Mouse (Mus musculus) C2C12 (cell line): ENCODE data around the gene Ankrd12. TPM values are rescaled to one million over a fixed set of nuclear protein-coding genes. Genes with fewer than 3 reads are reported as not detected.

Source experiments
- H3K27me3 ChIP-seq: one replicate; pipeline ENCODE4 v1.6.1; 2011; ENCODE audit not compliant: control insufficient read depth, insufficient read depth, insufficient read length
- H3K36me3 ChIP-seq: one replicate; pipeline ENCODE4 v1.6.1; 2011; ENCODE audit not compliant: control insufficient read depth, insufficient read depth
- H3K4me3 ChIP-seq: one replicate; pipeline ENCODE4 v1.5.1; 2011; ENCODE audit warnings: mild to moderate bottlenecking, control low read depth; ENCODE audit not compliant: poor library complexity, insufficient read depth, severe bottlenecking
- H3K79me2 ChIP-seq: one replicate; pipeline ENCODE4 v1.6.1; 2011; ENCODE audit not compliant: control insufficient read depth, insufficient read depth
- H3K79me3 ChIP-seq: one replicate; pipeline ENCODE4 v1.6.1; 2011; ENCODE audit warnings: low read depth, control low read depth
- H3ac ChIP-seq: one replicate; pipeline ENCODE3; 2011; ENCODE audit warnings: low read depth; ENCODE audit not compliant: control insufficient read depth, insufficient read length
- CEBPB ChIP-seq: IDR thresholded peaks from one replicate; pipeline ENCODE4 v1.6.1; 2011; ENCODE audit warnings: low read depth, mild to moderate bottlenecking, control low read depth, moderate library complexity
- CTCF ChIP-seq: IDR thresholded peaks from one replicate; pipeline ENCODE4 v1.5.1; 2011; ENCODE audit not compliant: control insufficient read depth, insufficient read depth, insufficient read length
- FOSL1 ChIP-seq: IDR thresholded peaks from one replicate; pipeline ENCODE4 v1.8.0; 2011; ENCODE audit warnings: mild to moderate bottlenecking, low read length; ENCODE audit not compliant: poor library complexity, insufficient read depth, severe bottlenecking
- MAX ChIP-seq: IDR thresholded peaks from one replicate; pipeline ENCODE4 v1.6.1; 2011; ENCODE audit warnings: mild to moderate bottlenecking, control low read depth
- MYOD1 ChIP-seq: IDR thresholded peaks from one replicate; pipeline ENCODE4 v1.6.1; 2011; ENCODE audit warnings: low read depth; ENCODE audit not compliant: control insufficient read depth, insufficient read length
- MYOG ChIP-seq: IDR thresholded peaks from one replicate; pipeline ENCODE4 v1.6.1; 2011; ENCODE audit not compliant: control insufficient read depth, insufficient read length; ENCODE audit errors: extremely low read depth
- USF1 ChIP-seq: IDR thresholded peaks from one replicate; pipeline ENCODE4 v1.6.1; 2011; ENCODE audit warnings: low read depth, mild to moderate bottlenecking, control low read depth, moderate library complexity
- polyA plus RNA-seq: library from polyadenylated mRNA; unstranded; fragments of >200 nt; fragmentation: generic; extraction: Trizol; gene quantifications from one replicate; pipeline ENCODE4 v1.2.1, GENCODE M21; 2012; ENCODE audit warnings: missing spikeins

The Ankrd12 gene
- polyA plus RNA-seq, 1 experiment: 3.1 TPM

- H3K36me3 ChIP-seq: no peaks in the 10 kb centered on the region
- TF ChIP-seq MYOG (no peak), MAX (no peak), MYOD1 (no peak), CEBPB (no peak), FOSL1 (no peak), USF1 (no peak), CTCF (no peak)
- no peak overlapping the region for H3ac ChIP-seq
Measured at GRCm38 (mm10) chr17:65962263-65962662, 114.6 kb downstream of the Ankrd12 start.

GRCm38 (mm10) chr17:65961606-65962136, 115.2 kb downstream of the Ankrd12 start:
- Histone ChIP-seq H3K36me3 (no peaks in the 10 kb centered on the region), H3ac (no peak overlapping the region), H3K79me2 (no peaks in the 10 kb centered on the region), H3K27me3 (no peaks in the 10 kb centered on the region), H3K79me3 (no peaks in the 10 kb centered on the region), H3K4me3 (no peak overlapping the region)
- TF ChIP-seq FOSL1: peak; percentile 96
- TF ChIP-seq MYOD1: peak; percentile 89
- TF ChIP-seq CTCF: no peak

More at GRCm38 (mm10) chr17:65962263-65962662, 114.6 kb downstream of the Ankrd12 start:
- H3K79me3 ChIP-seq: no peaks in the 10 kb centered on the region
- H3K27me3 ChIP-seq: no peaks in the 10 kb centered on the region
- no peaks in the 10 kb centered on the region for H3K79me2 ChIP-seq
- H3K4me3 ChIP-seq: no peak overlapping the region

- no peaks in the 10 kb centered on the region for H3K79me2 ChIP-seq
- H3K4me3 ChIP-seq: no peak overlapping the region
- H3ac ChIP-seq: no peak overlapping the region
- no peaks in the 10 kb centered on the region for H3K36me3 ChIP-seq
- H3K27me3 ChIP-seq: no peaks in the 10 kb centered on the region
- TF ChIP-seq CEBPB (no peak), USF1 (no peak), FOSL1 (no peak), MYOG (no peak), CTCF (no peak), MYOD1 (no peak), MAX (no peak)
- no peaks in the 10 kb centered on the region for H3K79me3 ChIP-seq
Measured at GRCm38 (mm10) chr17:65959011-65959410, 117.9 kb downstream of the Ankrd12 start.

GRCm38 (mm10) chr17:65958366-65958765, 118.5 kb downstream of the Ankrd12 start:
- H3K79me3 ChIP-seq: no peaks in the 10 kb centered on the region
- no peaks in the 10 kb centered on the region for H3K79me2 ChIP-seq
- H3K4me3 ChIP-seq: no peak overlapping the region
- H3K36me3 ChIP-seq: no peaks in the 10 kb centered on the region
- no peak overlapping the region for H3ac ChIP-seq
- H3K27me3 ChIP-seq: no peaks in the 10 kb centered on the region
- TF ChIP-seq USF1: no peak
- TF ChIP-seq MAX: no peak
- no peak for TF ChIP-seq FOSL1
- no peak for TF ChIP-seq MYOD1
- TF ChIP-seq CTCF: no peak
- TF ChIP-seq CEBPB: no peak
- no peak for TF ChIP-seq MYOG

- Histone ChIP-seq H3K79me2 (no peaks in the 10 kb centered on the region), H3K4me3 (no peak overlapping the region), H3K27me3 (no peaks in the 10 kb centered on the region), H3K79me3 (no peaks in the 10 kb centered on the region), H3ac (no peak overlapping the region), H3K36me3 (no peaks in the 10 kb centered on the region)
- TF ChIP-seq MYOG: no peak
- no peak for TF ChIP-seq FOSL1
Measured at GRCm38 (mm10) chr17:65957782-65958325, 119.0 kb downstream of the Ankrd12 start.

- H3K27me3 ChIP-seq: no peaks in the 10 kb centered on the region
- H3ac ChIP-seq: no peak overlapping the region
- no peak overlapping the region for H3K4me3 ChIP-seq
- TF ChIP-seq MYOG (no peak), CEBPB (peak; percentile 76)
- no peaks in the 10 kb centered on the region for H3K79me2 ChIP-seq
- no peaks in the 10 kb centered on the region for H3K79me3 ChIP-seq
- no peaks in the 10 kb centered on the region for H3K36me3 ChIP-seq
Measured at GRCm38 (mm10) chr17:65956993-65957781, 119.7 kb downstream of the Ankrd12 start.
